Mouse (Mus musculus) spleen, adult 2 months (tissue): Measurements from ENCODE around the gene Arid4a.

Experiments used
- CTCF ChIP-seq: fragments of 200-500 bp; IDR thresholded peaks from 2 replicates; pipeline ENCODE4 v1.5.1; 2011; ENCODE audit warnings: mild to moderate bottlenecking, inconsistent platforms; ENCODE audit not compliant: insufficient read depth, insufficient read length, insufficient replicate concordance; ENCODE audit errors: extremely low read depth
- POLR2A ChIP-seq: fragments of 200-500 bp; IDR thresholded peaks from 2 replicates; pipeline ENCODE4 v1.6.1; 2011; ENCODE audit warnings: low read depth, low read length, inconsistent platforms

- TF ChIP-seq CTCF (no peak), POLR2A (no peak)
These were observed 48.2 kb upstream of the Arid4a start for GRCm38 (mm10) chr12:70967581-70967980.
